Mouse (Mus musculus) CD8-positive naive resting alpha-beta T cell, adult 57 days (primary cell): ENCODE results near the gene Canx. TPM values are rescaled to one million over a fixed set of nuclear protein-coding genes. Genes with fewer than 3 reads are reported as not detected.

Experiments used
- total RNA-seq: library from RNA; stranded (reverse); gene quantifications from one replicate; pipeline ENCODE4 v1.2.4, GENCODE M21; 2023

Canx gene
- total RNA-seq, result 168 TPM

GRCm38 (mm10) chr11:50325496-50326301, at the start of gene Canx:
TSS of gene Canx (minus strand) at chr11:50325673.

GRCm38 (mm10) chr11:50354162-50354561, 28.7 kb upstream of the Canx start, which contains the start of gene Cby3:
TSS of gene Cby3 (plus strand) at chr11:50354462.

GRCm38 (mm10) chr11:50292190-50292855, 33.1 kb downstream of the Canx start, which contains the start of gene Maml1:
TSS of gene Maml1 (minus strand) at chr11:50292311.

Other genes starting within 250 kb of the Canx start
- 57.2 TPM for gene Tbc1d9b, start 194.3 kb downstream of the Canx start, total RNA-seq
- gene Mrnip, start 151.2 kb downstream of the Canx start, total RNA-seq, result 2.9 TPM
- 429 TPM for gene Sqstm1, start 114.8 kb downstream of the Canx start, total RNA-seq
- 7.1 TPM for gene Mgat4b, start 114.8 kb downstream of the Canx start, total RNA-seq
- 0.98 TPM for gene Ltc4s, start 87.1 kb downstream of the Canx start, total RNA-seq
- 43.4 TPM for gene Maml1, start 33.4 kb downstream of the Canx start, total RNA-seq
- not detected for gene Cby3, start 28.8 kb upstream of the Canx start, total RNA-seq
- gene Hnrnph1, start 51.3 kb upstream of the Canx start, total RNA-seq, result 912 TPM
- 20.8 TPM for gene Rufy1, start 105.5 kb upstream of the Canx start, total RNA-seq